Mouse (Mus musculus) MEL (cell line): ENCODE results near the gene Acta2. TPM values are rescaled to one million over a fixed set of nuclear protein-coding genes. Genes with fewer than 3 reads are reported as not detected.

Source experiments
- DNase-seq: peaks from one replicate; pipeline ENCODE4 v3.0.0; 2011; ENCODE audit warnings: low read depth, low spot score
- H3K27ac ChIP-seq: 2 replicates; pipeline ENCODE4 v1.5.1; 2012; ENCODE audit warnings: low read depth, mild to moderate bottlenecking, control low read depth, low read length, moderate library complexity; ENCODE audit not compliant: control insufficient read depth
- H3K27me3 ChIP-seq, 2 experiments: fragments of 150-350 bp in 1 of 2; sonication (generic) in 1 of 2; 2 replicates each; pipeline ENCODE4 v1.6.1; 2012; ENCODE audit warnings: low read length in 2 of 2, mild to moderate bottlenecking in 2 of 2, improper control_type of control experiment in 1 of 2, moderate library complexity in 1 of 2; ENCODE audit not compliant: insufficient read depth in 2 of 2, control insufficient read depth in 1 of 2
- H3K36me3 ChIP-seq, 2 experiments: 2 replicates each; pipeline ENCODE4 v1.6.1; 2012 to 2014; ENCODE audit warnings: low read length in 2 of 2, improper control_type of control experiment in 1 of 2, inconsistent platforms in 1 of 2, mild to moderate bottlenecking in 1 of 2; ENCODE audit not compliant: insufficient read depth in 2 of 2, control insufficient read depth in 1 of 2
- H3K4me1 ChIP-seq, 2 experiments: fragments of 150-350 bp in 1 of 2; sonication (generic) in 1 of 2; 2 replicates each; pipeline ENCODE4 v1.6.1; 2012; ENCODE audit warnings: low read length in 2 of 2, improper control_type of control experiment in 1 of 2, mild to moderate bottlenecking in 1 of 2; ENCODE audit not compliant: insufficient read depth in 2 of 2, control insufficient read depth in 1 of 2
- H3K4me3 ChIP-seq, 2 experiments: fragments of 150-350 bp in 1 of 2; sonication (generic) in 1 of 2; 2 replicates each; pipeline ENCODE4 v1.5.1; 2012; ENCODE audit warnings: low read depth in 2 of 2, low read length in 2 of 2, mild to moderate bottlenecking in 2 of 2, moderate library complexity in 2 of 2, control low read depth in 1 of 2, improper control_type of control experiment in 1 of 2; ENCODE audit not compliant: control insufficient read depth in 1 of 2, insufficient read depth in 1 of 2
- H3K79me2 ChIP-seq: 2 replicates; pipeline ENCODE4 v1.6.1; 2012; ENCODE audit warnings: mild to moderate bottlenecking, low read length, moderate library complexity; ENCODE audit not compliant: control insufficient read depth, poor library complexity, insufficient read depth
- H3K9ac ChIP-seq: 2 replicates; pipeline ENCODE4 v1.6.1; 2012; ENCODE audit warnings: low read depth, mild to moderate bottlenecking, control low read depth, low read length, moderate library complexity; ENCODE audit not compliant: control insufficient read depth, poor library complexity, severe bottlenecking
- H3K9me3 ChIP-seq: fragments of 150-350 bp; sonication (generic); replicated peaks from 2 replicates; pipeline ENCODE4 v1.6.1; 2012; ENCODE audit warnings: mild to moderate bottlenecking, low read length, improper control_type of control experiment, moderate library complexity; ENCODE audit not compliant: insufficient read depth
- CHD1 ChIP-seq: IDR thresholded peaks from 2 replicates; pipeline ENCODE4 v1.6.1; 2012; ENCODE audit warnings: low read depth, mild to moderate bottlenecking, inconsistent platforms, low read length, improper control_type of control experiment
- E2F4 ChIP-seq: IDR thresholded peaks from 2 replicates; pipeline ENCODE4 v1.6.1; 2011; ENCODE audit warnings: low read depth, low read length, improper control_type of control experiment, borderline replicate concordance
- EP300 ChIP-seq, 2 experiments: IDR thresholded peaks; 2 replicates each; pipeline ENCODE4 v1.6.1; 2011; ENCODE audit warnings: improper control_type of control experiment in 2 of 2, low read length in 2 of 2, low read depth in 1 of 2, mild to moderate bottlenecking in 1 of 2
- ETS1 ChIP-seq: IDR thresholded peaks from 2 replicates; pipeline ENCODE4 v1.6.1; 2012; ENCODE audit warnings: low read depth, mild to moderate bottlenecking, inconsistent platforms, low read length, improper control_type of control experiment, moderate library complexity
- HCFC1 ChIP-seq: IDR thresholded peaks from 2 replicates; pipeline ENCODE4 v1.6.1; 2012; ENCODE audit warnings: low read depth, mild to moderate bottlenecking, inconsistent platforms, low read length, improper control_type of control experiment, moderate library complexity
- JUND ChIP-seq: IDR thresholded peaks from 2 replicates; pipeline ENCODE4 v1.6.1; 2011; ENCODE audit warnings: low read depth, mild to moderate bottlenecking, improper control_type of control experiment, low read length
- KAT2A ChIP-seq: conservative IDR thresholded peaks from 2 replicates; pipeline ENCODE4 v1.6.1; 2012; ENCODE audit warnings: low read depth, low read length, improper control_type of control experiment, inconsistent platforms
- MAX ChIP-seq: IDR thresholded peaks from 2 replicates; pipeline ENCODE4 v1.6.1; 2011; ENCODE audit warnings: low read length, improper control_type of control experiment
- MAZ ChIP-seq: IDR thresholded peaks from 2 replicates; pipeline ENCODE4 v1.6.1; 2012; ENCODE audit warnings: low read depth, mild to moderate bottlenecking, inconsistent platforms, low read length, improper control_type of control experiment
- MEF2A ChIP-seq: IDR thresholded peaks from 2 replicates; pipeline ENCODE4 v1.6.1; 2014; ENCODE audit warnings: low read depth, mild to moderate bottlenecking, inconsistent platforms, low read length, improper control_type of control experiment; ENCODE audit not compliant: poor library complexity, insufficient replicate concordance, severe bottlenecking; ENCODE audit errors: extremely low read depth
- MYB ChIP-seq: IDR thresholded peaks from 2 replicates; pipeline ENCODE4 v1.6.1; 2011; ENCODE audit warnings: mild to moderate bottlenecking, low read depth, low read length, improper control_type of control experiment
- NRF1 ChIP-seq: IDR thresholded peaks from 2 replicates; pipeline ENCODE4 v1.6.1; 2014; ENCODE audit warnings: low read depth, mild to moderate bottlenecking, inconsistent platforms, low read length, improper control_type of control experiment, moderate library complexity; ENCODE audit not compliant: poor library complexity, insufficient read depth, severe bottlenecking
- POLR2A ChIP-seq, 2 experiments: IDR thresholded peaks; 2 replicates each; pipeline ENCODE4 v1.6.1; 2011 to 2012; ENCODE audit warnings: low read length in 2 of 2, mild to moderate bottlenecking in 2 of 2, control low read depth in 1 of 2, improper control_type of control experiment in 1 of 2, low read depth in 1 of 2, moderate library complexity in 1 of 2; ENCODE audit not compliant: control insufficient read depth in 1 of 2, insufficient read depth in 1 of 2, poor library complexity in 1 of 2
- POLR2AphosphoS2 ChIP-seq: IDR thresholded peaks from 2 replicates; pipeline ENCODE4 v1.6.1; 2011; ENCODE audit warnings: low read length, improper control_type of control experiment
- POLR2AphosphoS5 ChIP-seq: IDR thresholded peaks from 2 replicates; pipeline ENCODE4 v1.6.1; 2012; ENCODE audit warnings: low read depth, borderline replicate concordance, mild to moderate bottlenecking, inconsistent platforms, low read length, moderate library complexity, mixed read lengths
- RCOR1 ChIP-seq: IDR thresholded peaks from 2 replicates; pipeline ENCODE4 v1.6.1; 2012; ENCODE audit warnings: low read depth, mild to moderate bottlenecking, inconsistent platforms, low read length, improper control_type of control experiment
- SMC3 ChIP-seq: IDR thresholded peaks from 2 replicates; pipeline ENCODE4 v1.6.1; 2011; ENCODE audit warnings: low read depth, low read length, improper control_type of control experiment
- TAL1 ChIP-seq: IDR thresholded peaks from 2 replicates; pipeline ENCODE4 v1.6.1; 2012; ENCODE audit warnings: mild to moderate bottlenecking, inconsistent platforms, low read length, moderate library complexity, mixed read lengths
- USF1 ChIP-seq: IDR thresholded peaks from 2 replicates; pipeline ENCODE4 v1.6.1; 2014; ENCODE audit warnings: low read depth, mild to moderate bottlenecking, inconsistent platforms, low read length, improper control_type of control experiment, moderate library complexity
- ZMIZ1 ChIP-seq: IDR thresholded peaks from 2 replicates; pipeline ENCODE4 v1.6.1; 2012; ENCODE audit warnings: low read depth, mild to moderate bottlenecking, inconsistent platforms, low read length, improper control_type of control experiment, moderate library complexity
- polyA plus RNA-seq, 2 experiments: library from polyadenylated mRNA; stranded (reverse) in 1 of 2; unstranded in 1 of 2; fragments of >175 nt in 1 of 2; fragments of >200 nt in 1 of 2; gene quantifications; 2 replicates each; pipeline versions ENCODE4 v1.2.1 to v1.2.4; 2012; ENCODE audit warnings: low replicate concordance in 2 of 2, low read depth in 1 of 2; ENCODE audit not compliant: insufficient read length in 2 of 2, insufficient read depth in 1 of 2, missing spikeins in 1 of 2
- total RNA-seq: library from RNA; depleted of rRNA; stranded (reverse); fragments of 300-350 nt; gene quantifications from 2 replicates; pipeline ENCODE4 v1.2.3, GENCODE M21; 2012

Acta2 gene
- total and polyA plus RNA-seq, 3 experiments, result not detected

DNA sequence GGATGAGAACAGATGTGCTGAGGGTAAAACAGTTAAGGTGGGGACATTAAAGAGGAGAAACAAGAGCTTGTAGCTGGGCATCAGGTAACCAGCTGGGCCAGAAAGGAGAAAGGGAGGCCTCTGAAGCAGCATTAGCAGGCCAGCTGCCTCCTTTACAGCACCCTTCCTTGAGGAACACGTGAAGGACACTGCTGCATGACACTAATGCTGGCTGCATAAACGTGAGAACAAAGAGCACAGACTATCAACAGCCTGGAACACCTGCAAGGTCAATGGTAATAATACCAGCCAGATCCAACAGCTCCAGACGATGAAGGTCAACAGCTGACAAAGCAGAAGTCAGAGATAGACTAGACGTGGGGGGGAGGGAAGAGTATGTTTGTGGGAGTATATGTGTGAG lies 41.3 kb downstream of the Acta2 start:
- H3K4me3 ChIP-seq, result no peak overlapping the region
- H3K9ac ChIP-seq, result no peak overlapping the region
- H3K36me3 ChIP-seq, result no peaks in the 10 kb centered on the region
- no peaks in the 10 kb centered on the region for H3K79me2 ChIP-seq
- no peaks in the 10 kb centered on the region for H3K9me3 ChIP-seq
- no peak overlapping the region for H3K27ac ChIP-seq
- DNase-seq, result no peak
- H3K4me1 ChIP-seq, result no peaks in the 10 kb centered on the region
- H3K27me3 ChIP-seq, result no peaks in the 10 kb centered on the region
- TF ChIP-seq SMC3 (no peak), CHD1 (no peak), ZMIZ1 (no peak), MAZ (no peak), USF1 (no peak), POLR2AphosphoS5 (no peak), HCFC1 (no peak), POLR2A (IDR thresholded peaks at IDR 0.05; ENCODE audit: control insufficient read depth in 1 of 2, insufficient read depth in 1 of 2, low read depth in 1 of 2, low read length in 2 of 2, poor library complexity in 1 of 2) (no peak), MEF2A (no peak), POLR2AphosphoS2 (no peak), MYB (no peak)

DNA sequence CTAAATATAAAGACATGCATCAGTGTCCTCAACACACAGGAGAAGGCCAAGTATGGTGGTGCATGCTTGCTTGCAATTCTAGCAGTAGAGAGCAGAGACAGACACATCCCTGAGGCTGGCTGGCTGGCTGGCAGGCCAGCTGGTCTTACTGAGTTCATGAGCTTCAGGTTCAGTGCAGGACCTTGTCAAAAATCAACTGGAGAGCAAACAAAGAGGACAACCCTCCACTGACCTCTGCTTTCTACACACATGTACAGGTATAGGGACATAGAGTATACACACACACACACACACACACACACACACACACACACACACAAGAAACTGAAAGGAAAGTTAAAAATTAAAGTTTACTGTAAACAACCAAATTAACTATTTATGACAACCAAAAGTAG lies 42.1 kb downstream of the Acta2 start:
- Histone ChIP-seq H3K4me1 (no peaks in the 10 kb centered on the region), H3K4me3 (no peak overlapping the region), H3K27me3 (no peaks in the 10 kb centered on the region), H3K9me3 (no peaks in the 10 kb centered on the region), H3K36me3 (no peaks in the 10 kb centered on the region), H3K79me2 (no peaks in the 10 kb centered on the region), H3K9ac (no peak overlapping the region), H3K27ac (no peak overlapping the region)
- no peak for TF ChIP-seq RCOR1
- no peak for TF ChIP-seq KAT2A
- TF ChIP-seq JUND, result no peak
- no peak for TF ChIP-seq EP300 (IDR thresholded peaks at IDR 0.05; ENCODE audit: low read depth in 1 of 2, low read length in 2 of 2)
- no peak for TF ChIP-seq ETS1
- TF ChIP-seq E2F4, result no peak
- no peak for TF ChIP-seq TAL1
- no peak for TF ChIP-seq MAX
- TF ChIP-seq NRF1, result no peak
- no peak for DNase-seq
